Mouse (Mus musculus) liver, adult 2 months (tissue): ENCODE data around the gene Nav2. TPM values are rescaled to one million over a fixed set of nuclear protein-coding genes. Genes with fewer than 3 reads are reported as not detected.

ENCODE experiments used
- DNase-seq: peaks from one replicate; pipeline ENCODE4 v3.0.0-alpha.2; 2011; ENCODE audit warnings: low read depth, low spot score; ENCODE audit errors: extremely low read depth
- H3K27ac ChIP-seq: fragments of 200-500 bp; replicated peaks from 2 replicates; pipeline ENCODE4 v1.5.1; 2012; ENCODE audit warnings: low read depth, mild to moderate bottlenecking, control low read depth, inconsistent platforms, low read length; ENCODE audit not compliant: insufficient read depth
- H3K27me3 ChIP-seq: fragments of 200-500 bp; 2 replicates; pipeline ENCODE4 v1.6.1; 2012; ENCODE audit warnings: mild to moderate bottlenecking, moderate library complexity, low read length, inconsistent platforms; ENCODE audit not compliant: control insufficient read depth, insufficient read depth
- H3K36me3 ChIP-seq: fragments of 200-500 bp; 2 replicates; pipeline ENCODE4 v1.6.1; 2012; ENCODE audit warnings: low read length, inconsistent platforms; ENCODE audit not compliant: control insufficient read depth, insufficient read depth
- H3K4me1 ChIP-seq: fragments of 200-500 bp; 2 replicates; pipeline ENCODE4 v1.6.1; 2011; ENCODE audit warnings: low read length; ENCODE audit not compliant: control insufficient read depth, insufficient read depth
- H3K4me3 ChIP-seq: fragments of 200-500 bp; 2 replicates; pipeline ENCODE4 v1.5.1; 2011; ENCODE audit warnings: low read depth, mild to moderate bottlenecking, control low read depth, low read length, moderate library complexity; ENCODE audit not compliant: insufficient read depth
- H3K79me2 ChIP-seq: fragments of 200-500 bp; 2 replicates; pipeline ENCODE4 v1.6.1; 2012; ENCODE audit warnings: inconsistent platforms, mild to moderate bottlenecking, low read length, moderate library complexity; ENCODE audit not compliant: control insufficient read depth, insufficient read depth
- H3K9ac ChIP-seq: fragments of 200-500 bp; 2 replicates; pipeline ENCODE4 v1.6.1; 2012; ENCODE audit warnings: low read depth, mild to moderate bottlenecking, control low read depth, inconsistent platforms, low read length
- CTCF ChIP-seq: fragments of 200-500 bp; IDR thresholded peaks from 2 replicates; pipeline ENCODE4 v1.5.1; 2011; ENCODE audit warnings: low read depth, low read length, control low read depth
- POLR2A ChIP-seq: fragments of 200-500 bp; IDR thresholded peaks from 2 replicates; pipeline ENCODE4 v1.6.1; 2011; ENCODE audit warnings: low read length, control low read depth; ENCODE audit not compliant: insufficient read depth; ENCODE audit errors: extremely low read depth
- WGBS: fragments of 180-500 bp; shearing (Covaris S2); methylation state at CpG from one replicate; pipeline ENCODE4 v1.1.7; 2018; 5-methylcytosine and 5-hydroxymethylcytosine counted together
- polyA plus RNA-seq: library from polyadenylated mRNA; depleted of rRNA; stranded (reverse); fragments of >200 nt; gene quantifications from 2 replicates; pipeline ENCODE4 v1.2.3, GENCODE M21; 2012
- total RNA-seq: library from RNA; depleted of rRNA; stranded (reverse); fragments of >200 nt; gene quantifications from 2 replicates; pipeline ENCODE4 v1.2.3, GENCODE M21; 2014

The Nav2 gene
- total and polyA plus RNA-seq, 2 experiments, result 11.1 to 17.6 TPM

DNA sequence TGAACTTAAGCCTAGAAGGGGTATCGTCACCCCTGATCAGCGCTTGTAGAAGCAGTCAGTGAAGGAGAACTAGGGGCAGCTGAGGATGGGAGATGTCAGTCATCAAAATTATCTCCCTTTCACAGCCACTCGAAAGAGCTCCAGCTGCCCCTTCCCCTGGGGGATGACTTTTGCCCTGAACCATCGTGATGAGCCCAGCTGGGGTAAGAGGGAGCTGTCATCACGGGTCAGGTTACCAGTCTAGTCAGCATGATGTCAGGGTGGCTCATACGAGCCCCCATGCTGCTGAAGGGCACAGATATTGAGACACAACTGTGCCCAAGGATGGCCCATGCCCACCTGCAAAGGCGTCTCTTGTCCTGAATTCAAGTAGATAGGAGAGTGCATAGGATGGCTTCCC, 72.5 kb downstream of the Nav2 start:
- Histone ChIP-seq H3K4me1 (no peaks in the 10 kb centered on the region), H3K27me3 (no peaks in the 10 kb centered on the region), H3K4me3 (no peak overlapping the region), H3K9ac (no peak overlapping the region), H3K79me2 (no peaks in the 10 kb centered on the region), H3K36me3 (no peaks in the 10 kb centered on the region), H3K27ac (no peak overlapping the region)
- DNase-seq, result no peak
- WGBS, result 61% methylated on average over 7 of the region's 7 CpGs
- TF ChIP-seq POLR2A, result no peak
- no peak for TF ChIP-seq CTCF

DNA sequence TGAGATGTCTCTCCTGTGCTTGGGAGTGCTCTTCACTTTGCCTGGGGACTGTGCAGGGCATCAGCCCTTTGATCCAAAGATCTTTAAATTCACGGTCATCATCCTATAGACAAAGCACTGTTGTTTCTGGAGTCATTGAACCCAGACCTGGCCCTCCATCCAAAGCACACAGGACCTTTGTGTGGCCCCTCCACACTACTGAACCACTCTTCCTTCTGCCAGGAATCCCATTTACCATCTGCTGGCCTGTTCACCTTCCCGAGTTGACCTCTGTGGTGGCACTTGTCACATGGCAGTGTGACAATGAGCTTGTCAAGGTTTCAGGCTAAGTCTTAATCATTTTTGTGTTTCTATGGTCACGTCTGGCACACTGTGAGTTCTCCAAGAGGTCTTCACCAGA, 73.3 kb downstream of the Nav2 start:
- H3K27me3 ChIP-seq, result no peaks in the 10 kb centered on the region
- no peaks in the 10 kb centered on the region for H3K79me2 ChIP-seq

DNA sequence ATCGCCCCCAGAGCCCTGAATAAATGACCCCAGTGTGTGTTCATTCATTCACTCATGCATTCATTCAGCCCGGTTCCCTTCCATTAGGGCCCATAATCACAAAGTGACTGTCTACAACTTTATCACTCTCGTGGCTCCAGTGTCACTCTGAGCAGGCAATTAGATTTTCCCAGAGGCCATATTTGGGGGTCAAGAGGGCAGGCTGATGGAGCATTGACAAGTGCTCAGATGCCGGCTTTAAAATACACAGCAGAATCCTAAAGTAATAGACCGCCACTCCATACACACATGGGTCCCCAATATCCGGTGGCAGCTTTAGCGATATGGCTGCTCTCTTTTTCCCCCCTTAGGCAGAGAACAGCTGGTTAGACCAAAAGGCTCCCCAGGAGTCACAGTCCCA, 74.1 kb downstream of the Nav2 start:
- DNase-seq, result no peak
- WGBS, result 84% methylated on average over 7 of the region's 7 CpGs
- Histone ChIP-seq H3K27me3 (no peaks in the 10 kb centered on the region), H3K4me3 (no peak overlapping the region), H3K36me3 (no peaks in the 10 kb centered on the region), H3K27ac (no peak overlapping the region), H3K9ac (no peak overlapping the region), H3K79me2 (no peaks in the 10 kb centered on the region), H3K4me1 (no peaks in the 10 kb centered on the region)
- TF ChIP-seq POLR2A (no peak), CTCF (no peak)

More for the DNA sequence above, 73.3 kb downstream of the Nav2 start:
- H3K27ac ChIP-seq, result no peak overlapping the region
- H3K9ac ChIP-seq, result no peak overlapping the region
- no peaks in the 10 kb centered on the region for H3K36me3 ChIP-seq
- no peak for DNase-seq
- WGBS, result 69% methylated on average over 3 of the region's 3 CpGs
- H3K4me3 ChIP-seq, result no peak overlapping the region
- H3K4me1 ChIP-seq, result no peaks in the 10 kb centered on the region
- TF ChIP-seq CTCF, result no peak
- no peak for TF ChIP-seq POLR2A

DNA sequence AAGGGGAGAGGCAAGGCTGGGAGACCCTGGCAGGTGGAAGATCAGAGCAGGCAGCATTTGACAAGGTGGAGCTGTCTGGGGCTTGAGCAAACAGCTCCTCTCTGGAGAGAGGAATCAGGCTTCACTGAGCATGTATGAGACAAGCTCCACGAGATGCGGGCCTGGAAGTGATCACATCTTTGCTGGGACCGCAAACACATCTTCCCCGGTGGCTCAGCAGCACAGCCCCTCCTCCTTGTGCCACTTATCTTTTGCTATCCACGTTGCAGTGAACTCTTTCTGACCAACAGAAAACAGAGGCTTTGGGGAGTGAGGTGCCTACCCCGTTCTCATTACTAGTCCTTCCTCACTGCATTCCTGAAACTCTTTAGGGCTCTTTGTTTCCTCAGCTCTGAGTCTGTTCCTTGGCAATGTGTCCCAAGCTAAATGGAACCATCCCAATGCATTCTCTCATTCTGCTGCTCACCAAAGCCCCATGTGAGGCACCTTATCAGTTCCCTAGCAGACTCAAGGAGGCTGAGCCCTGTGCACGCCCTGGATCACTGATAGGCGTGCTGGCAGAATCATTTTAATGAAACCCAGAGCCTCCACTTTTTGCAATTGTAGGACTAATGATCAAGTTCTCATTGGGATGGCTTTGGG, 83.5 kb downstream of the Nav2 start:
- H3K4me3 ChIP-seq, result no peak overlapping the region
- no peak overlapping the region for H3K27ac ChIP-seq
- H3K36me3 ChIP-seq, result no peaks in the 10 kb centered on the region
- DNase-seq, result no peak
- no peaks in the 10 kb centered on the region for H3K4me1 ChIP-seq
- H3K9ac ChIP-seq, result no peak overlapping the region
- no peaks in the 10 kb centered on the region for H3K27me3 ChIP-seq
- WGBS, result 24% methylated on average over 8 of the region's 8 CpGs
- no peaks in the 10 kb centered on the region for H3K79me2 ChIP-seq
- TF ChIP-seq CTCF (no peak), POLR2A (no peak)

DNA sequence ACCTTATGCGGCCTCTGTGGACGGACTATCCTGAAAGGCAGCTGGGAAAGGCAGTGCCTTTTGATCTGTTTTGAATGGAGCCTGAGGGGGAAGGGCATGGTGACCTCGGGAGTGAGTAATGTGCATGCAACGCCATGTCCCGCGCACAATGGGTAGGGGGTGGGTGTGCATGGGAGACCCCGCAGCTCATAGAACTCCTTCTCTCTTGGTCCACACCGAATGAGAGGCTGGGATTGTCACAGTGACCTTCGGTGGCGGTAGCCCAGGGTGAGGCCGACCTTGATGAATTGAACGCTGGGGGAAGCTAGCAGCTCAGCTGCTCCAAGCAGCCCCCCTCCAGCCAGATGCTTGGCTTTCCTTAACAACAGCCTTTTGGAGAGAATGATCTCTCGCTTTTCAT, 86.7 kb downstream of the Nav2 start:
- DNase-seq, result no peak
- H3K79me2 ChIP-seq, result no peaks in the 10 kb centered on the region
- WGBS, result 50% methylated on average over 13 of the region's 13 CpGs

DNA sequence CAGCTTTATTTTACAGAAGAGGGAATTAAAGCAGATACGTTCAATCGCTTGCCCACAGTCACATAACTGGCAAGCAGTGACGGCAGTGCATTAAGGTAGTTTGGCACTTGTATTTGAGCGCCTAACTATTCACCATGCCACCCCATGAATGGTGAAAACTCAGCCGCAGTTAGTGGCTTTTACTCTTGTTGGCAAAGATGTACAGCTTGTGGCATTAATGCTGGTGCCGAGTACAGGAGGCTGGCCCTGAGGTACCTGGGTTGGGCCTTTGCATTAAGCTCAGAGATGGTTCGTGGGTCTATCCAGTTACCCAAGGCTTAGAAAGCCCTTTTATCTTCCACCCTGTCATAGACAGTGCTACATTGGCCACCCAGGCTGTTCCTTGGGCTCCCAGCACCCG, 87.2 kb downstream of the Nav2 start:
- no peaks in the 10 kb centered on the region for H3K79me2 ChIP-seq
- no peak overlapping the region for H3K4me3 ChIP-seq
- WGBS, result 88% methylated on average over 8 of the region's 8 CpGs
- no peaks in the 10 kb centered on the region for H3K27me3 ChIP-seq
- H3K36me3 ChIP-seq, result no peaks in the 10 kb centered on the region
- H3K27ac ChIP-seq, result no peak overlapping the region
- no peak overlapping the region for H3K9ac ChIP-seq
- no peak for TF ChIP-seq POLR2A
- no peaks in the 10 kb centered on the region for H3K4me1 ChIP-seq
- DNase-seq, result no peak

More for the DNA sequence above, 86.7 kb downstream of the Nav2 start:
- H3K36me3 ChIP-seq, result no peaks in the 10 kb centered on the region
- no peak overlapping the region for H3K9ac ChIP-seq
- no peak for TF ChIP-seq CTCF
- no peak for TF ChIP-seq POLR2A
- no peak overlapping the region for H3K4me3 ChIP-seq
- no peaks in the 10 kb centered on the region for H3K27me3 ChIP-seq
- H3K27ac ChIP-seq, result no peak overlapping the region
- no peaks in the 10 kb centered on the region for H3K4me1 ChIP-seq
